Mouse (Mus musculus): Measurements from ENCODE around the gene Arl13a. TPM values are rescaled to one million over a fixed set of nuclear protein-coding genes. Genes with fewer than 3 reads are reported as not detected.

Gene Arl13a
- total and polyA plus RNA-seq, 2 experiments from 2014 or later = not detected

GRCm38 (mm10) chrX:134221856-134222255 is 34.6 kb downstream of the Arl13a start, which contains the start of gene Nox1:
Gene Nox1, minus strand, starts transcription at chrX:134221956.
- no peaks in the 10 kb centered on the region for H3K4me1 ChIP-seq (ENCODE audit: insufficient read depth)
- DNase-seq (no peak), ATAC-seq (no peak)
- H3K4me2 ChIP-seq (ENCODE audit: low read depth) = no peak within 1 kb of the TSS
- no peak within 1 kb of the TSS for H3K27ac ChIP-seq (ENCODE audit: low read depth, low read length)
- H3K9ac ChIP-seq = no peak within 1 kb of the TSS
- 53% methylated on average over 4 of the region's 4 CpGs for WGBS
- no peaks in the 10 kb centered on the region for H3K9me3 ChIP-seq (ENCODE audit: low read length)
- no peak within 1 kb of the TSS for H3K4me3 ChIP-seq (ENCODE audit: low read depth, low read length)
- H3K36me3 ChIP-seq (ENCODE audit: insufficient read depth) = no peaks in the 10 kb centered on the region
- H3K27me3 ChIP-seq (ENCODE audit: insufficient read depth, low read length) = no peaks in the 10 kb centered on the region
- TF ChIP-seq CTCF (IDR thresholded peaks at IDR 0.05; ENCODE audit: low read depth) = no peak

- H3K4me1 ChIP-seq (ENCODE audit: insufficient read depth) = no peaks in the 10 kb centered on the region
- H3K9me3 ChIP-seq (ENCODE audit: low read length) = no peaks in the 10 kb centered on the region
- H3K36me3 ChIP-seq (ENCODE audit: insufficient read depth) = no peaks in the 10 kb centered on the region
- no peak overlapping the region for H3K9ac ChIP-seq
- 94% methylated on average over 1 of the region's 1 CpGs for WGBS
- ATAC-seq (no peak), DNase-seq (no peak)
- H3K27ac ChIP-seq (ENCODE audit: low read depth, low read length) = no peak overlapping the region
- no peak overlapping the region for H3K4me2 ChIP-seq (ENCODE audit: low read depth)
- H3K27me3 ChIP-seq (ENCODE audit: insufficient read depth, low read length) = no peaks in the 10 kb centered on the region
- no peak for TF ChIP-seq CTCF (IDR thresholded peaks at IDR 0.05; ENCODE audit: low read depth)
- H3K4me3 ChIP-seq (ENCODE audit: low read depth, low read length) = no peak overlapping the region
Observed at GRCm38 (mm10) chrX:134233048-134233447, 45.7 kb downstream of the Arl13a start.

DNA sequence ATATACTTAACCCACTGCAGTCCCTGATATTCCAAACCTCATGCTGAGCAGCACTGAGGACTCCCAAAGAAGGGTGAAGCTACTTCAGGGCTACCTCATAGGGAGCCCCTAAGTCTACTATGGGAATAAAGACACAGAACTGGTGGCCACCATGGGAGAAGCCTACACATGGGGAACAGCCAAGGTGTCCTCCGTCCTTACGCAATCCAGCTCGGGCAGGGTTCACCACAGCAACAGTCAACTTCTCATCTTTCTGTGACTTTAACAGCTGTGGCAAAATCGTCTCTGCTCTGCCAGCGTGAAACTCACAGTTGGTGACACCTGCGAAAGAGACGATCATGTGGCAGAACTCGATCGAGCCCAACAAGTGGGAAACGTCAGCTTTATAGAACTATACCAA is 51.0 kb downstream of the Arl13a start:
- H3K4me1 ChIP-seq (ENCODE audit: insufficient read depth) = no peaks in the 10 kb centered on the region
- no peak overlapping the region for H3K4me3 ChIP-seq (ENCODE audit: low read depth, low read length)
- H3K9ac ChIP-seq = no peak overlapping the region
- 97% methylated on average over 10 of the region's 10 CpGs for WGBS
- no peak overlapping the region for H3K4me2 ChIP-seq (ENCODE audit: low read depth)
- no peaks in the 10 kb centered on the region for H3K9me3 ChIP-seq (ENCODE audit: low read length)
- H3K36me3 ChIP-seq (ENCODE audit: insufficient read depth) = no peaks in the 10 kb centered on the region
- no peaks in the 10 kb centered on the region for H3K27me3 ChIP-seq (ENCODE audit: insufficient read depth, low read length)
- DNase-seq (no peak), ATAC-seq (no peak)
- no peak for TF ChIP-seq CTCF (IDR thresholded peaks at IDR 0.05; ENCODE audit: low read depth)
- H3K27ac ChIP-seq (ENCODE audit: low read depth, low read length) = no peak overlapping the region

DNA sequence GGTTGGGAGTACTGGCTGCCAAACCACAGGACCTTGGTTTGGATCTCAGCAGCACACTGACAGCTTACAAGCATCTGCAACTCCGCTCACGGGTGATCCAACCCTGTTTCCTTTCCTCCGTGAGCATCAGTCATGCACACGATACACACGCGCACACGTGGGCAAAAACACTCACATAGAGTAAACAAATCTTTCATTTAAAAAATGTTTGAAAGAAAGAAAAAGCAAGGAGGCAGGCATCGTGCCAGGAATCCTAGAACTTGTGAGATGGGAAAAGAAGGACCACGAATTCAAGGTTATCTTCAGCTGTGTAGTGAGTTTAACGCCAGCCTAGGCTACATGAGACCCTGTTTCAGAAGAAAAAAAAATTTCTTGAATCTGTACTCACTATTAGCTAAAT is 58.6 kb downstream of the Arl13a start:
- Histone ChIP-seq H3K27me3 (ENCODE audit: insufficient read depth, low read length) (no peaks in the 10 kb centered on the region), H3K36me3 (ENCODE audit: insufficient read depth) (no peaks in the 10 kb centered on the region), H3K27ac (ENCODE audit: low read depth, low read length) (no peak overlapping the region), H3K4me2 (ENCODE audit: low read depth) (no peak overlapping the region), H3K9me3 (ENCODE audit: low read length) (no peaks in the 10 kb centered on the region), H3K4me3 (ENCODE audit: low read depth, low read length) (no peak overlapping the region), H3K4me1 (ENCODE audit: insufficient read depth) (no peaks in the 10 kb centered on the region), H3K9ac (no peak overlapping the region)
- WGBS = 89% methylated on average over 10 of the region's 10 CpGs
- no peak for DNase-seq
- no peak for TF ChIP-seq CTCF (IDR thresholded peaks at IDR 0.05; ENCODE audit: low read depth)
- ATAC-seq = no peak

- Histone ChIP-seq H3K36me3 (ENCODE audit: insufficient read depth) (no peaks in the 10 kb centered on the region), H3K27ac (ENCODE audit: low read depth, low read length) (no peak overlapping the region), H3K9me3 (ENCODE audit: low read length) (no peaks in the 10 kb centered on the region), H3K4me1 (ENCODE audit: insufficient read depth) (no peaks in the 10 kb centered on the region), H3K27me3 (ENCODE audit: insufficient read depth, low read length) (no peaks in the 10 kb centered on the region), H3K9ac (no peak overlapping the region), H3K4me2 (ENCODE audit: low read depth) (no peak overlapping the region), H3K4me3 (ENCODE audit: low read depth, low read length) (no peak overlapping the region)
- no peak for ATAC-seq
- no peak for DNase-seq
- TF ChIP-seq CTCF (IDR thresholded peaks at IDR 0.05; ENCODE audit: low read depth) = no peak
- 60% methylated on average over 2 of the region's 2 CpGs for WGBS
Observed at GRCm38 (mm10) chrX:134248202-134248601, 60.9 kb downstream of the Arl13a start.

Other genes starting within 250 kb of the Arl13a start
- 0.86 and 1.1 TPM in 2 replicates for gene Sytl4, start 205.7 kb upstream of the Arl13a start, total RNA-seq (2014; rRNA removed)
- gene Sytl4, start 205.7 kb upstream of the Arl13a start, polyA plus RNA-seq (2015; fragmentation: Nextera tagmentation; extraction: Ambion mirVana) = 0.34 and 0.41 TPM in 2 replicates
- gene Cstf2, start 128.3 kb upstream of the Arl13a start, total RNA-seq (2014; rRNA removed) = 72.6 and 79.4 TPM in 2 replicates
- gene Cstf2, start 128.3 kb upstream of the Arl13a start, polyA plus RNA-seq (2015; fragmentation: Nextera tagmentation; extraction: Ambion mirVana) = 30.8 and 38.3 TPM in 2 replicates
- 0.10 and 0.15 TPM in 2 replicates for gene Xkrx, start 25.4 kb upstream of the Arl13a start, total RNA-seq (2014; rRNA removed)
- gene Xkrx, start 25.4 kb upstream of the Arl13a start, polyA plus RNA-seq (2015; fragmentation: Nextera tagmentation; extraction: Ambion mirVana) = 0.52 and 0.61 TPM in 2 replicates
- not detected in 2 replicates for gene Nox1, start 34.5 kb downstream of the Arl13a start, total RNA-seq (2014; rRNA removed)
- 0.10 TPM in 1 of 2 replicates, not detected in the other for gene Nox1, start 34.5 kb downstream of the Arl13a start, polyA plus RNA-seq (2015; fragmentation: Nextera tagmentation; extraction: Ambion mirVana)
- gene Trmt2b, start 89.5 kb downstream of the Arl13a start, total RNA-seq (2014; rRNA removed) = 5.5 and 5.6 TPM in 2 replicates
- 3.1 and 3.3 TPM in 2 replicates for gene Trmt2b, start 89.5 kb downstream of the Arl13a start, polyA plus RNA-seq (2015; fragmentation: Nextera tagmentation; extraction: Ambion mirVana)
- 201 and 218 TPM in 2 replicates for gene Tmem35a, start 107.7 kb downstream of the Arl13a start, total RNA-seq (2014; rRNA removed)
- 111 and 133 TPM in 2 replicates for gene Tmem35a, start 107.7 kb downstream of the Arl13a start, polyA plus RNA-seq (2015; fragmentation: Nextera tagmentation; extraction: Ambion mirVana)
- 2.8 TPM in 2 replicates for gene Cenpi, start 120.6 kb downstream of the Arl13a start, total RNA-seq (2014; rRNA removed)
- 3.2 and 3.5 TPM in 2 replicates for gene Cenpi, start 120.6 kb downstream of the Arl13a start, polyA plus RNA-seq (2015; fragmentation: Nextera tagmentation; extraction: Ambion mirVana)
- 35.6 and 38.2 TPM in 2 replicates for gene Drp2, start 217.1 kb downstream of the Arl13a start, total RNA-seq (2014; rRNA removed)
- 6.7 and 10.1 TPM in 2 replicates for gene Drp2, start 217.1 kb downstream of the Arl13a start, polyA plus RNA-seq (2015; fragmentation: Nextera tagmentation; extraction: Ambion mirVana)

All from forebrain, postnatal 0 days (tissue).